Mouse (Mus musculus) heart, adult 2 months (tissue): ENCODE measurements at regions not wholly inside any gene's neighbourhood (a gene's known extent, or its start where the extent isn't known, plus 50 kb on each side); places are given as distances from the start of the nearest gene placed in this dataset.

Experiments used
- CTCF ChIP-seq: fragments of 200-600 bp; IDR thresholded peaks from 2 replicates; pipeline ENCODE4 v1.8.1; 2022; ENCODE audit warnings: antibody characterized with exemption, mild to moderate bottlenecking, moderate library complexity
- POLR2A ChIP-seq: fragments of 200-500 bp; IDR thresholded peaks from 2 replicates; pipeline ENCODE4 v1.6.1; 2011; ENCODE audit warnings: mild to moderate bottlenecking, low read depth, low read length, control low read depth; ENCODE audit not compliant: insufficient read depth

GRCm38 (mm10) chr14:104326089-104326488 lies 141.7 kb downstream of the Pou4f1 start:
- TF ChIP-seq CTCF (no peak), POLR2A (no peak)
